Mouse (Mus musculus) liver, adult (tissue): ENCODE data around the gene Klhl3.

Experiments
- GATA4 ChIP-seq: IDR thresholded peaks from 2 replicates; pipeline ENCODE4 v1.6.1; 2014; ENCODE audit warnings: mild to moderate bottlenecking, low read length; ENCODE audit not compliant: insufficient replicate concordance

Gene Klhl3

DNA sequence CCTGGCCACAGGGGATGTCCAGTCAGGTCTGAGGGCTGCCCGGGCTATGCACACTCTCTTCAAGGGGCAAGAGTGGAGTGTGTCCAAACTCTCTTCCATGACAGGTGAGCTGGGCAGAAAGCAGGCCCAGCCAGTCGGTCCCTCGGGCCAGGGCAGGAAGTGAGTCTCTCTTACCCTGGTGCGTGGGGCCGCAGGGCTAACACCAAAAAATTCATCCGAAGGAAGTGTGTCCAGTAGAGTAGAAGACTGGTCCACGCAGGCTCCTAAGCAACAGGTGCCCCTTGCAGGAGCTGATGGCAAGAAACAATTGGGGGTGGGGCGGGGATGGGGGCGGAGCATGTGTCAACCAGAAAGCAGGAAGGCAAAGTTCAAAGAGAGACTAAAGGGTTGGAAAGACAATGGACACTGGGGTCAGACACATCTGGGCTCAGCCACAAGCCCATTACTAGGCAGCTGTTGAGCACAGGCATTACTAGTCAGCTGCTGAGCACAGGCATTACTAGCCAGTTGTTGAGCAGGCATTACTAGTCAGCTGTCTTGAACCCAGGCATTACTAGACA is 90.3 kb downstream of the Klhl3 start:
- TF ChIP-seq GATA4, result no peak

DNA sequence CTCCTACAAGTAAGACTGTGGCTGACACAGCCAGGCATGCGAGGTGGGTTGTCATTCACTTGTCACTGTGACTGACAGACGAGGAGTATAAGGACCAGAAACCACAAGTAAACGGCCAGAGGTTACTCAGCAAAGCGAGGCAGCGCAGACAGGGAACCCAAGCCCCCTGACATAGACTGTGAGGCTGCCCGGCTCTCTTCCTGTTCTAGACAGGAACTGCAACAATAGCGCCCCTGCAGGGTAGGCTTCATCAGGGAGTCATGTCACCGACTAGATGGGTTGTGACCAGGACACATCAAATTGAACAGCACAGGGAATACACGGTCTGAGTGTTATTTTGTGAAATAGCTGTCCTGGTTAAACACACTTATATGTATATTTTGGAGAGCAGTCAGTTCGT is 93.0 kb downstream of the Klhl3 start:
- no peak for TF ChIP-seq GATA4

DNA sequence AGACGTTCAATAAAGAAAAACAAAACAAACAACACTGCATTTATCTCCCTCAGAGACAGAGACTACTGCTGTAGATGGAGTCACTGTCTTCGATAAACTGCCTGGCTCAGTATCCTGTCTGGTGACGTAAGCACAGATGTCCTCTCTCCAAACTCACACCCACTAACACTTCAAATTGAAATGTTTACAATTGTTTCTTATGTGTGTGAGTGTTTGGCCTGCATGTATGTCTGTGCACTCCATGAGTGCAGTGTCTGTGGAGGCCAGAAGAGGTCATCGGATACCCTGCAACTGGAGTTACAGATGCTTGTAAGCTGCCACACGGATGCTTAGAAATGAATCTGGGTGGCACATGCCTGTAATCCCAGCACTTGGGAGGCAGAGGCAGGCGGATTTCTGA is 96.1 kb downstream of the Klhl3 start:
- no peak for TF ChIP-seq GATA4

DNA sequence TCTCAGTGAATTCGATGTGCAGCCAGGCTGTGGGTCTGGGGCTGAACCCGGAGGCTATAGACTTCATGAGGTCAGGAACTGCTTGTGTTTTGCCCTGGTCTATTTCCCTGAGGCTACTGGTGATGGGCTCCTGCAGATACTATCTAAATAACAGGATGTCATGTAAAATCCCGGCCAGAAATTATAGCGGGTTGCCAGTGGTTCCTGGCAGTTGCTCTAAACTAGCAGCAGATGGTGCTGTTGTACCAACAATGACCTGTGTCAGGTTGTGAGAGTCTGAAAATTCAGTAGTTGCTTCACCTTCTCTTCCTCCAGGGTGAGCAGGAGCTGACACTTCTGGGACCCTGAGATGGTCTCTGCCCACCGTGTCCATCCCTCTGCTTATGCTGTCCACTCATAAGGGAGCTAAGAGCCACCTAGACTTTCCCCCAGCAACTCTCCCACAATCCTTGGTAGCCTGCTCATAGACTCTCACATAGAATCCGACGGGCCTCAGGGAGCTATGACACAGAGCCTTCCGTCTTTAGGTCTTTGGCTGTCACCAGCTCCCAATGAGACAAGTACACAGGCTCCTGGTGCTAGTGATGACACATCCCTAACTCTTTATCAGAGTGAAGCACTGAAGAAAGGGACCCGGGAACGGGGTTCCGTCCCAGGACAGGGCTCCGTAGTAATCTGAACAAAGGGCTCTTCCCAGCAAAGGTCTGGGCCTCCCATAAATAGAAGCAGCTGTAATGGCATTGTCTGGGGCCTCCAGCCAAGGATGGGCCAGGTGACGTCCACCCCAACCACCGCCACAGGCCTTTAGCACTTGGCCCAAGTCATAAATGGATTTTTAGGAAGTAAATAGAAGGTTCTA is 101.1 kb downstream of the Klhl3 start:
- TF ChIP-seq GATA4, result no peak

DNA sequence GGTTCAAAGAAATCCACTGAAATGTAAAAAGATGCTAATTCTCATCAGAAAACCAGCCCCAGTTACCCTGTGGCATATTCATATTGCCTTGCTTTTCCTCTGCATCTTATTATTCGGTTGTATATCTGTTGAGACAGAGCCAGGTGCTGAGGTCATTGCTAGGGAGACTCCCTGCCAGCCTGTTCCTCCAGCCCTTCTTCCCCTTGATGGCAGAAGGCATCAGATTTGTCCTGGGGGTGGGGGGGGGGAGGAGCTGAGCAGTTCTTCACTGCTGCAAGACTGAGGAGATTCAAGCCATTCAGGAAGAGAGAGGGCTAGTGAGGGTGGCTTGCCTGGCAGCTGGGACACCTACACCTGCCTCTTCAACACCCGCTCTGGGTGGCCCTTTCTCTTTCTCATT is 101.9 kb downstream of the Klhl3 start:
- no peak for TF ChIP-seq GATA4

DNA sequence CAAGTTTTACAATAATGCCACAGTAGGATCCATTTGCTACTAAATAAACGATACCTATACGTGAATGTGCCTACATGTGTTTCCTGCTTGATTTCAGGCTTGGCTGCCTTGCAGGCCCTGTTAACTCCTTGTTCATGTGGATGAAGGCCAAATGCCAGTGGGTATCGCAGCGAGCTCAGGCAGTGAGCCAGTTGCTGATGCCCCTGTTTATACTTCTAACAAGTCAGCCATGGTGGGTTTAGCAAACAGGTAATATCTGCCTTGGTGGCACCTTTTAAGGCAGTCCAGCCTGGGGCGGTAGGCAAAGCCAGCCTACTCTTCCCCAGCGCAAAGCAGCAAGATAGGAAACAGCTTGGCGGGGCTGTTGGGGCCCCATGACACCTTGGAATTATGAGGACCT is 103.0 kb downstream of the Klhl3 start:
- no peak for TF ChIP-seq GATA4

DNA sequence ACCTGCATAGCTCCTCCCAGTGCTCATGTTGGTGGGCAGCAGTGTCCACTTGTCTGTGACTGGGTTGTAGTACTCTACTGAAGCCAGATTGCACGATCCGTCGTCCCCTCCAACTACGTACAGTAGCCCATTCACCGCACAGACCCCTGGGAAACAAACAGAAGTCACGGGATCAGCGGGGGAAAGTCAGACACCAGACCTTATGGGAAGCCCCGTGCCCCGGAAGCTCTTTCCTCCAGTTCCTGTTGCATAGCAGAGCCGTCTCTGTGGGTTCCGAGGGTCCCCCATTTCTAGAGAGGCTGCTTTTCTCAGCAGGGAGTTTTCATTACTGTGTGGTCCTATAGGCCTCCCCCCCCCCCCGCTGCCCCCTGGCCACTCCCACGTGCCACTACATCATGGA is 104.1 kb downstream of the Klhl3 start:
- TF ChIP-seq GATA4, result no peak

DNA sequence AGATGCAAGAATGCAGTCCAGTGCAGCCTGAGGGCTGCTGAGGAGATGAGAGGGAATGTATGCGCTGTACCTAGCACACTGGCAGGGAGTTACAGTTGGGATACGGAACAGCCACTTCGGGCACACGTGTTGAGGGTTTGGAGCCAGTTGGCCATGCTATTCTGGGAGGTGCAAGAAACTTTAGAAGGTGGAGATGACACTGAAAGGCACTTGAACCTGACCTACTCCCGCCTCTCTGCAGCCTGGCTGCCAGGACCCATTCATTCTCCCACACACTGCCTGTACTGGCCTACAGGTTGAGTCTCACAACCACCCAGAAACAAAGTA is 105.4 kb downstream of the Klhl3 start:
- no peak for TF ChIP-seq GATA4

DNA sequence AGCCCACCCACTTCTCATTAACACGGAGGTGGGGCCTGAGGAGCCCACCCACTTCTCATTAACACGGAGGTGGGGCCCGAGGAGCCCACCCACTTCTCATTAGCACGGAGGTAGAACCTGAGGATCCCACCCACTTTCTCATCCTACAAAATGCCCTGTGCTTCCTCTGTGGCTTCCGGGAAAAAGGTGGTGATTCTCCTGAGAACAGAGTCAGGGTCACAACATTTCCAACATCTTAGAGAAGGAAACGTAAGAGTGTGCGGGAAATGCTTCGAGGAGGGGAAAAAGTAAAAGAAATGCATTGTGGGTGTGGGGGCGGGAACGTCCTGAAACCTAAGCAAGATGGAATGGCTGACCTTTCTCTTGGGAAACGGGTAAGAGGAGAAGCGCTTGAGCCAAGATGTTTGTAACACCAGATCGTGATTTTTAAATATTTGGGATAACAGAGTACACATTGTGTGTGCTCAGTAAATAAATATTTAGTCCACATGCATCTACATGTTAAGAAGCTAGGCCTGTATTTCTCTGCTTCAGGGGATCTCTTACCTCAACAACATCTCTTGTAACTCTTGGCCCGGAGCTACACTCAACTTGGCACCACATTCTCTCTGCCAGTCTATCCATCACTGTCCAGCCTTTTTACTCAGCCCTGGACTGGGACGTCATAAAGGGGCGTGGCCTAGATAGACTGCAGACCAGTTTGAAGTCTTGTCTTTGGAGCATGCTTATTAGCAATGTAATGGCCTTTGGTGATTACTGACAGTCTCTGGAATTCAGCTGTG is 105.9 kb downstream of the Klhl3 start:
- no peak for TF ChIP-seq GATA4

DNA sequence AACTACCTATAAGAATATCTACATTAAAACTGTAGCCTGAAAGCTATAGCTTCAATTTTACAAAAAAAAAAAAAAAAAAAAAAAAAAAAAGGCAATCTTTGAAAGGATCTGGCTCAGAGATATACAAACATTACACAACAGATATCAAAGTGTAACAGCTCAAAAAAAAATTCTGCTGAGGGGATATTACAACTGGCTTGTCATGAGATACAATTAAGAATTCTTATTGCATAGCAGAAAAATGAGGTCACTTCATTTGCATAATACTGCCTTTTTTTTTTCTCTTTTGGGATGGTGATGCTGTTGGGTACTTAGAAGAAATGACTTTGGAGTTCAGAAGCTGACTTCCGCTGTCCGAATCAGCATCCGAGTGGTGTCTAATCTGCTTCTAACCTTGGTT is 111.6 kb downstream of the Klhl3 start:
- no peak for TF ChIP-seq GATA4

DNA sequence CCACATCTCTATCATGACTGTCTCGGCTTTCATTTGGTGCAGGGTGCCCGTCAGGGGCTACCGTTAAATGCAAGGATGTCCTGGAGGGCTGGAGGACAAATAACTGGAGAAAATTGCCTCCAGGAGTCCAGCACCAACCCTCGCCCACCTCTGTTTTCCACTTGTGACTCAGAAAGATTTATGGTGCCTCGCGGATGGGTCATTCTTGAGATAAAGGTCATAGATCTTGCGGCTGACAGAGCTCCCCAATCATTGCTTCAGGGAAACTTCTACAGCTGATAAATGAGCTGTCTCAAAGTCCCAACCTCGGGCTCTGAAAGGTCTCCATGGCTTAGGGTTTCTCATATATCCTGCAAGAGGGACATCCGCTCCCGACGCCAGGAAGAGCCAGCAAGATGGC is 116.9 kb downstream of the Klhl3 start:
- TF ChIP-seq GATA4, result no peak

DNA sequence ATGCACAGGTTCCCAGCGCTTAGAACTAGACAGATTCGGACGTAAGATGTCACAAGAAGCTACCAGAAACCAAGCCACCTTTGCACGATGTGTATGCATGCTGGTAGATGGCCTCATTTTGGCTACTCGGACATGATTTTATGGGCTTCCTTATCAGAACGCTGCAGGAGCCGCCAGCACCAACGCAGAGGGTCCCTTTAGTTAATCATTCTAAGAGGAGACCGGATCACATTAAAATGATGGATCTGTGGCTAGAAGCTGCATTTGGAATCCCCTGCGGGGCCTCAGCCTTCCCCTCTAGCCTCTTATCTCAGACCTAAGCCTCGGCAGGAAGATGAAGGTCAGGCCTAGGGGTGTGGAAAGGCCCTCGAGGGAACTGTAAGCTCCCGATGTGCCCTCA is 117.5 kb downstream of the Klhl3 start:
- TF ChIP-seq GATA4, result no peak

DNA sequence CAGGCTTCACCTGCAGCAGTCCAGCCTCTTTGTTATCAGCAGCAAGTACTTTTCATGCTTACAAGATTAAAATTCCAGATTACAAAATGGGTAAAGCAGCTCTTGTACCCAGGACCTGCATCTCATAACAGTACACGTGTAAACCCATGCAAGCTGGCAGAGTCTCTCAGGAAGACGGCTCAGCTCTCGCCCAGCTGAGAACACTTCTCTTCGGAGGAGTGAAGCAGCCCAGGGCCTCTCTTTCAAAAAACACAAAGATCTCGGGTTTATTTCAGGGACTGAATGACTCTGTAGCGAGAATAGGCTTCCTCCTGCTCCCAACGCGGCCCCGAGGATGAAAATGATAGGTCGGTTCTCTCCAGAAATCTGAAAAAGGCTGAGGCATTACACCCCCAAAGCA is 128.8 kb downstream of the Klhl3 start:
- no peak for TF ChIP-seq GATA4

DNA sequence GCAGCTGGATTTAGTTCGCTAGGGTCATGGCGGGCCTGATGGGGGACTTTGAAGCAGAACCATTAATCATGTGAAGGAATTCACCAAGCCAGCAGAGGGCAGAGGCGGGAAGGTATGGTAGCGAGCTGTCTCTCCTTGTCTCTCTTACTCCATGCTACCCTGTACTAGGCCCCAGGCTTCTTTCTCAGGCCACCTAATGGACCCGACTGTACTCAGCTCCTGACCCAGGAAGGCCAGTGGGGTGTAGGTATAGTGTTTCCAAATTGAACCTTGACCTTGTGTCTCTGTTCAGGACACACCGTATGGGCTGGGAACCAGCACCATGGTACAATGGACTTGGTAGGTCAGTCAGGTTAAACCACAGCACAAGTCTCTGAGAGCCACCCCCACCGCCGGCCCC is 129.2 kb downstream of the Klhl3 start:
- no peak for TF ChIP-seq GATA4

DNA sequence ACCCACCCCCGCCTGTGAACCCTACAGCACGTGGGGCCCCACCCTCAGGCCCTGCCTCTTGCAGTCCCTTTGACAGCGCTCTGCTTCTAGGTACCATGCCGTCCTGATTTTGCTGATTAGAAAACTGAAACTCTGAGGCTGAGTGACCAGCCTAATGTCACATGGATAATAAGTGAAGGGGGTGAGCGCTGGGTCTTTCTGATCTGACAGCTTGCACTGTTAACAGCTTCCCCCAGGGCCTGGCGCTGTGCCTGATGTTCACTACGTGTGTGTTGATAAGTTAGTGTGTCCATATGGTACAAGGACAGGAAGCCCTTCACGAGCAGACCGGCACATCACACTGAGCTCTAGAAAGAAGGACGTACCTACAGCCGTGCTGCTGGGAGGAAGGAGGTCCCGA is 130.1 kb downstream of the Klhl3 start:
- TF ChIP-seq GATA4, result no peak

DNA sequence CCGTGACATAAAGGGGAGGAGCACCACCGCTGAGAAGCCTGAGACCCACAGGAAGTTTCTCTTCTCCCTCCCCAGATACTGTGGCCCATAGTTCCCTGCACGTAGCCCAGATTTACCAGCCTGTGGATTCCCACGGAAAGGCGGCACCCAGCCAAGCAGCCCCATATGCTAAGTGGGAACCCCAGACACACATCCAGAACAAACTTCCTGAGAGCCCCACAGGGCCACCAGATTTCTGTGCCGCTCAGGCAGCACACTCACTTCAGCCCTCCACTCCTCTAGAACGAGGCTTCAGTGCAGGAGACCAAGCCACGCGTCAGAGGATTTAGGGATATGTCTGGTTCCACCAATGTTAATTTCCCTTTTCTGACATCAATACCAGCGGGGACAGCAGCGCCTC is 130.5 kb downstream of the Klhl3 start:
- no peak for TF ChIP-seq GATA4
